Mouse (Mus musculus) neural tube, embryonic 10.5 days (tissue): ENCODE measurements around the gene Tcf23.

Experiments used
- DNase-seq: peaks from one replicate; pipeline ENCODE4 v3.0.0-alpha.2; 2017; ENCODE audit warnings: low spot score; ENCODE audit errors: extremely low spot score

Gene Tcf23

DNA sequence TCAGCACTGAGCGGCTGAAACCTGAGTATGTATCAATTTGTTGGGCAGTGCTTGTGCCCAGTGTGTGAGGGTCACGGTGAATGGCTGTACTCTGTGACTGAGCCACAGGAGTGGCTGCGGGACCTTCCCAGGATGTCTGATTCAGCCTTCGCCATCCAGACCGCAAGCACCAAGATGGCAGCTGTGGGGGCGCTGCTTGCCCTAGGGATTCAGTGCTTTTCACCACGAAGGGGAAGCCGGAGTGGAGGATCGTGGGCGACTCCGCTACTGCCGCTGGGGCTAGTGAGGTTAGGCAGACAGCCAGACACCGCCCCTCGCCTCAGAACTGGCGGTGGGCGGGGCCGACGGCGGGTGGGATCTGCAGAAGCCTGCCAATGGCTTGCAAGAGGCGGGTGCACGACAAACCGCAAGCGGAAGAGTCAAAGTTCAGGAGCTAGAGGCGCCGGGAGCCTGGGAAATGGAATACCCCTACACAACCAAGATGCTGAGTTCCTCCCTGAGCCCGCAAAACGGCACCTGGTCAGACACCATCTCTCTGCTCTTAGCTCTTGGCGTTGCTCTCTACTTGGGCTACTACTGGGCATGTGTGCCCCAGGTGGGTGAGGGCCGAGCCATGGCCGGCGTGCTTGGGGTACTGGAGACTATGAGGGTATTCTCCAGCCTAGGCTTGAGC is 18.7 kb upstream of the Tcf23 start:
- peak; percentile 93 for DNase-seq

DNA sequence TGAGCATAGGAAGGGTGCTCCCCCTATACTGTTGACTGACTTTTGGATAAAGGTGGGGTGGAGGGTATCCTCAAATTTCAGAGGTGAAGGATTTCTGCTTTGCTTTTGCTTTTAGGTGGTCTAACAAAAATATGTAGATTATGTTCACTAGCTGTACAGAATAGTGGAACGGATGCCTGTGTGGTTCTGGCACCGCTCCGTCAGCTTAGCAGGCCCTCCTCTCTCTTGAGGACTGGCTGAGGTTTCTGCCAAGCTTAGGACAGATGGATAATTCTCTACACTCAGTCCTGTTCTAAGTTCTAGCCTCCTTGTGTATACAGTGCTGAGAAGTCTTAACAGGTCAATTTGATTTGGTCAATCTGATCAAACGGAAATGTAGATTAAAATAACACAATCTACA is 18.0 kb upstream of the Tcf23 start:
- DNase-seq: no peak

DNA sequence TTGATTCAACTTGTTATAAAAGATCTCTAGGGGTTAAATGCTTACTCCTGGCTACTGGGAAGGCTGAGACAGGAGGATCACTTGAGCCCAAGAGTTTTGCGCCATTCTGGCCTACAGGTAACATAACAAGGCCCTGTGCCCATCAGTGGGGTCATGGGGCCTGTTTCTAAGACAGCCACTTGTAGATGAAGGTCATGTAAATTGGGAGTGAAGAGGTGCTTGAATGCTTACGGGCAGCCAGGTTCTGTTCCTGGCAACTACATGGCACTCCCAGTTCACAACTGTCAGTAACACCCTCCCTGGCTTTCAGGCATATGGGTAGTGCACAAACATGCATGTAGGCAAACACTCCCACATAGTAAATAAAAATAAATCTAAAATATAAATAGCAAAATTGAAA is 17.5 kb upstream of the Tcf23 start:
- DNase-seq: no peak

DNA sequence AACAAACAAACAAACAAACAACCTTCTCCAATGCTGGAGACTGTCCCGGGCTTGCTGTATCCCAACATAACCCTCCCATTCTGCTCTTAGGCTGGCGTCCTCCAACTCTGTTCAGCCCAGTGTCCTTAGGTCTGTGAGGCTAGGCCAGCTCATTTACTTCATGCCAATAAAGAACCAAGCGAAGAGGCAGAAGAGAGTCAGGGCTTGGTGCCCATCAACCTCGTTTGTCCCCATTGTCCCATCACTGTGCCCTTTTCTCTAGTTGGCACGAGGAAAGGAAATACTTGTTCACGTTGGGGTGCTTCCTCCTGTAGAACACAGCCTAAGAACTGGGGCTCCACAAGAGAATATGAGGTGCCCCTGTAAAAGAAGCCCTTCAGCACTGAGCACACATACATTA is 16.8 kb upstream of the Tcf23 start:
- no peak for DNase-seq

GRCm38 (mm10) chr5:30952551-30952950 is 15.9 kb upstream of the Tcf23 start:
- DNase-seq: no peak

DNA sequence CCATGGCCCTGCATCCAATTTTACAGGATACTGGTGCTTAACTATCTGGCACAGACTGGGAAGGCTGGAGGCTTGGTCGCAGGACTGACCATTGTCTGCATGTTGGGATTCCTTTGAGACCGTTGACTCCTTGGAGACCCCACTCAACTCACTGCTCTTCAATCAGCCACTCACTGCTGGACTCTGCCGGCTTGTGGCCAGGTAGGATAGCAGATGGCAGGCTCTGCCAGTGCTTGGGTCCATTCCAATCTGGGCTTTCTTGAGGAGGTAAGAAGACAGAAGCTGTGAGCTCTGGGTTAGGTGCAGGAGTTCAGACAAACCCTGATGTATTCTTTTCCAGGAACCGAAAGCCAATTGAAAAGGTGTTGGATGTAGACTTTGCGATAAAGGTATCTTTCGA is 14.4 kb upstream of the Tcf23 start:
- no peak for DNase-seq

DNA sequence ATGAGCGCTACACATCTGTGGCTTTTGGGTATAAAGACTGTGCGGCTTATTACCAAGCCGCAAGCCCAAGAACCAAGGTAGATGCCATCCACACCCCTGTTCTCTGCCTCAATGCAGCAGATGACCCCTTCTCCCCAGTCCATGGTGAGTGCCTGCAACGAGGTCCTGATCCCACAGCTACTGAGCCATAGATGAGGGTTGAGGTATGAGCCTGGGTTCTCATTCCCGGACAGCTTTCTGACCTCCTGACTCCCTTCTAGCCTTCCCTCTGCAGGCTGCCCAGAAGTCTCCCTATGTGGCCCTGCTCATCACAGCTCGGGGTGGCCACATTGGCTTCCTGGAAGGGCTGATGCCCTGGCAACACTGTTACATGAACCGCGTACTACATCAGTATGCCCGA is 13.9 kb upstream of the Tcf23 start:
- DNase-seq: no peak

GRCm38 (mm10) chr5:30955751-30956150 is 12.7 kb upstream of the Tcf23 start:
- no peak for DNase-seq

GRCm38 (mm10) chr5:30957891-30958290 is 10.6 kb upstream of the Tcf23 start:
- DNase-seq: no peak

GRCm38 (mm10) chr5:30959198-30959854 is 9.1 kb upstream of the Tcf23 start:
- DNase-seq: no peak

DNA sequence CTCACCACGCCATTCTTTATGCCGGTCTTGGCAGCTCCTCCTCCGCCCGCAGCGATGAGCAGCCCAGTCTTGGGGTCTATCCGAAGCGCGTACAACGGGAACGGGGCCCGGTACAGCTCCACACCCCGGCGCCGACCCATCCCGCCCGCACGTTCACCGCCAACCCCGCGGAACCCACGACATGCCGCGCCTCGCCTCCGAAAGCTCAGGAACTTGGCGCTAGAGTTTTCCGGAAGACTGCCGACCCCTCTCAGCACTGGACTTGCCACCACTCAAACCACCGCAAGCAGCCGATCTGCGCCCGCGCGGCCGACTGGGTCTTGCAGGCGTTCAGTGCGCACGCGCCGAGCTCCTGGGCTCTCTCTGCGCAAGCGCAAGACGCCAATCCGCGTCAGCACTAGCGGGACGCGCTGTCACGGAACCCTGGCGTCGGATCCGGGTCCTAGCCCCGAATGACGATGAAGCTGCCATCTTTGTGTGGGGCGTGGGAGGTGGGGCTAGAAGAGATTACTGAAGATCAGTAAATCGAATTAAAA is 8.4 kb upstream of the Tcf23 start, which contains the start of gene Preb:
Gene Preb, minus strand, starts transcription at position 396 of the 536 bp plus-strand sequence.
- DNase-seq: peak; percentile 100

GRCm38 (mm10) chr5:30960814-30961213 is 7.6 kb upstream of the Tcf23 start:
- no peak for DNase-seq

GRCm38 (mm10) chr5:30961545-30962505 is 6.6 kb upstream of the Tcf23 start:
- DNase-seq: no peak

DNA sequence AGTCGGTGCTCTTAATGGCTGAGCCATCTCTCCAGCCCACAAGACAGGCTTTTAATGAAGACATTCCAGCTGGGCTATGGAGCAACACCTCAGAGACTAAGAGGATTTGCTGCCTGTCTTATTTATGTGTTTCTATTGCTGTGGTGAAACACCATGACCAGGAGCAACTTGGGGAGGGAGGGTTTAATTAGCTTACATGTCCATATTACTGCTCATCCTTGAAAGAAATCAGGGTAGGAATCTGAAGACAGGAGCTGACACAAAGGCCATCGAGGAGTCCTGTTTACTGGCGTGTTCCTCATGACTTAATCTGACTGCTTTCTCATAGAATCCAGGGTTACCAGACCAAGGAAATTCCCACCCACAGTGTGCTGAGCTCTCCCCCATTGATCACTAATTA is 4.5 kb upstream of the Tcf23 start:
- DNase-seq: no peak

DNA sequence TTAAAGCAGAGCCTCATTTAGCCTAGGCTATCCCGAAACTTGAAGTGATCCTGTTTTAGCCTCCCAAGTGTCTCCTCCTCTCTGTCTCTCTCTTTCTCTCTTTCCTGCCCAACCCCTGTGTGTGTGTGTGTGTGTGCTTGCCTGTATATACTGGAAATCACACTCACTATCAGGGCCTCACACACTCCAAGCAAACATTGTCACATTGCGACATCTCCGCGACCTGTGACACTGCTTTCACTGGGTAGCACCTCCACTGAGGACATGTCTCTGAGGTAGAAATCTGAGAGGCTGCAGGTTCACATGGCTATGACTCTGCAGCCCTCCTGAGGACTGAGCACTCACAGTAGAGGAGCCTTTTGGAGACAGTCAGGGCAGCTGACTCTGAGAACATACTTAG is 2.3 kb upstream of the Tcf23 start:
- no peak for DNase-seq

GRCm38 (mm10) chr5:30969440-30969839 is 978 bp downstream of the Tcf23 start:
- no peak for DNase-seq

- no peak for DNase-seq
Observed at GRCm38 (mm10) chr5:30974870-30975656, 6.6 kb downstream of the Tcf23 start.

DNA sequence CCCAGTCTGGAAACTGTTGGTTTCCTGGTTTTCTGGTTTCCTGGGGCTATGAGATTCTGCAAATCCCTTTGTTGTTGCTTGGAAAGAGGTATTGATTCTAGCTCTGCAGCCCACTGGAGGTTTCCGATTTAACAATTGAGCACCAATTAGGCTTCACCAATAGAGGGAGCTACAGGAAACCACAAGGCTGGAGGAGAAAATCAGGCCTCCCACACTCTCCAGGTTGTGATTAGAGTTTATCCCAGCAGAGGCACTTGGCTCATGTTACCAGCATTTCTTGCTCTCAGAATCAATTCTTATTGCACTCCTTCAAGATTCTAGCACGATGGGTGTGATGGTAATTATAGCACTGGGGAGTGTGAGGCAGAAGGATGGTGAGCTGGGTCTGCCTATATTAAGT is 13.9 kb downstream of the Tcf23 start:
- no peak for DNase-seq

GRCm38 (mm10) chr5:30992980-30993676 is 24.7 kb downstream of the Tcf23 start:
- DNase-seq: no peak

DNA sequence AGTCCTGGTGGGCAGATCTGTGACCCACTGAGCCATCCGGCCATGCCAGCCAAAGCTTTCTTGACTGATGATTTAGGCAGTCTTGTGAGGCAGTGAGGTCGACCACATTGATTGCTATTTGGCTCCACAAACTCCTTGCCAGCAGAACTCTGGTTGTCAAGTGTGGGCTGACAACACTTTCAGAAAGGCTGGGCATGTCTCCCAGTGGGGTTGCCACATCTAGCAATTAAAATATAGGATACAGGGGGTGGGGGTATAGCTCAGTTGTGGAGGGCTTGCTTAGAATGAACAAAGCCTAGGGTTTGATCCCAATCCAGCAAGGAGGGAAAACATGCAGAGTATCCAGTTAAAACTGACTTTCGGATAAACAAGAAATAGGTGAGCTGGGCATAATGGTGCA is 25.6 kb downstream of the Tcf23 start:
- no peak for DNase-seq
